Mouse (Mus musculus) CH12F3 (cell line): Measurements from ENCODE around the gene Pitpnm2.

Experiments used
- in situ Hi-C: fragments of 300-500 bp; cut with MboI; formaldehyde crosslinking; loops from 2 replicates; pipeline ENCODE4 v1.14.3; 2020; ENCODE audit warnings: low sequenced_read_pairs

Gene Pitpnm2

GRCm38 (mm10) chr5:124205211-124205610 is 44.3 kb downstream of the Pitpnm2 start:
- in situ Hi-C loops: no loop called here

- in situ Hi-C loops: no loop called here
Measured at GRCm38 (mm10) chr5:124204127-124204794, 45.3 kb downstream of the Pitpnm2 start.

- in situ Hi-C loops: no loop called here
Measured at GRCm38 (mm10) chr5:124203251-124203650, 46.3 kb downstream of the Pitpnm2 start.

- in situ Hi-C loops: no loop called here
Measured at GRCm38 (mm10) chr5:124202071-124202470, 47.5 kb downstream of the Pitpnm2 start.

GRCm38 (mm10) chr5:124201564-124201963 is 48.0 kb downstream of the Pitpnm2 start:
- in situ Hi-C loops: no loop called here

GRCm38 (mm10) chr5:124200844-124201243 is 48.7 kb downstream of the Pitpnm2 start:
- in situ Hi-C loops: no loop called here

- in situ Hi-C loops: no loop called here
Measured at GRCm38 (mm10) chr5:124199168-124199567, 50.4 kb downstream of the Pitpnm2 start.

GRCm38 (mm10) chr5:124198473-124198872 is 51.1 kb downstream of the Pitpnm2 start:
- in situ Hi-C loops: no loop called here

- in situ Hi-C loops: no loop called here
Measured at GRCm38 (mm10) chr5:124196082-124196481, 53.5 kb downstream of the Pitpnm2 start.

- in situ Hi-C loops: no loop called here
Measured at GRCm38 (mm10) chr5:124194386-124195084, 55.0 kb downstream of the Pitpnm2 start.

GRCm38 (mm10) chr5:124193286-124194112 is 56.1 kb downstream of the Pitpnm2 start:
- in situ Hi-C loops: no loop called here

- in situ Hi-C loops: no loop called here
Measured at GRCm38 (mm10) chr5:124192726-124193285, 56.8 kb downstream of the Pitpnm2 start.

- in situ Hi-C loops: no loop called here
Measured at GRCm38 (mm10) chr5:124192251-124192710, 57.3 kb downstream of the Pitpnm2 start.

- in situ Hi-C loops: no loop called here
Measured at GRCm38 (mm10) chr5:124190146-124190870, 59.3 kb downstream of the Pitpnm2 start.

GRCm38 (mm10) chr5:124189572-124189981 is 60.0 kb downstream of the Pitpnm2 start:
- in situ Hi-C loops: no loop called here

GRCm38 (mm10) chr5:124187508-124188311 is 61.9 kb downstream of the Pitpnm2 start:
- in situ Hi-C loops: no loop called here

- in situ Hi-C loops: no loop called here
Measured at GRCm38 (mm10) chr5:124186981-124187507, 62.5 kb downstream of the Pitpnm2 start.

- in situ Hi-C loops: no loop called here
Measured at GRCm38 (mm10) chr5:124186465-124186854, 63.1 kb downstream of the Pitpnm2 start.

- in situ Hi-C loops: no loop called here
Measured at GRCm38 (mm10) chr5:124185706-124186464, 63.7 kb downstream of the Pitpnm2 start.
